Mouse (Mus musculus) urinary bladder, postnatal 0 days (tissue): Measurements from ENCODE around the gene Thsd1. TPM values are rescaled to one million over a fixed set of nuclear protein-coding genes. Genes with fewer than 3 reads are reported as not detected.

Source experiments
- polyA plus RNA-seq: library from polyadenylated mRNA; unstranded; fragments of >200 nt; fragmentation: Nextera tagmentation; extraction: Ambion mirVana; gene quantifications from 2 replicates; pipeline ENCODE4 v1.2.1, GENCODE M21; 2015

Gene Thsd1
- polyA plus RNA-seq = 4.7 and 5.2 TPM in 2 replicates

GRCm38 (mm10) chr8:22227061-22227877, at the start of gene Thsd1:
TSS of gene Thsd1 (plus strand) at chr8:22227313.

GRCm38 (mm10) chr8:22185431-22186397, 41.4 kb upstream of the Thsd1 start, which contains the start of gene Ckap2:
TSS of gene Ckap2 (minus strand) at chr8:22185819.

GRCm38 (mm10) chr8:22192660-22193431, 34.3 kb upstream of the Thsd1 start, which contains the start of gene Vps36:
TSS of gene Vps36 (plus strand) at chr8:22192809.

GRCm38 (mm10) chr8:22282999-22283491, 55.9 kb downstream of the Thsd1 start, which contains the start of gene Tpte:
TSS of gene Tpte (plus strand) at chr8:22283441.

Other genes with a start within 250 kb of the Thsd1 start
- gene Atp7b, start 167.0 kb upstream of the Thsd1 start, polyA plus RNA-seq = 0.08 and 0.10 TPM in 2 replicates
- 15.9 and 19.1 TPM in 2 replicates for gene Alg11, start 166.6 kb upstream of the Thsd1 start, polyA plus RNA-seq
- 0.60 and 0.75 TPM in 2 replicates for gene Nek5, start 102.3 kb upstream of the Thsd1 start, polyA plus RNA-seq
- 4.0 and 4.2 TPM in 2 replicates for gene Nek3, start 60.9 kb upstream of the Thsd1 start, polyA plus RNA-seq
- 19.4 and 24.7 TPM in 2 replicates for gene Ckap2, start 41.5 kb upstream of the Thsd1 start, polyA plus RNA-seq
- gene Vps36, start 34.5 kb upstream of the Thsd1 start, polyA plus RNA-seq = 32.7 and 37.8 TPM in 2 replicates
- gene Tpte, start 56.1 kb downstream of the Thsd1 start, polyA plus RNA-seq = 0.05 TPM in 1 of 2 replicates, not detected in the other
- 10.2 and 10.8 TPM in 2 replicates for gene Slc25a15, start 171.3 kb downstream of the Thsd1 start, polyA plus RNA-seq
- 28.7 and 29.9 TPM in 2 replicates for gene Mrps31, start 184.0 kb downstream of the Thsd1 start, polyA plus RNA-seq